Mouse (Mus musculus) CD8-positive naive resting alpha-beta T cell, adult 2 months (primary cell): ENCODE results near the gene Mt3.
"Not testable (repeated sequence)": the region's sequence is repeated elsewhere in the genome, so short reads cannot be mapped to it uniquely, and the experiment has no call there.

Experiments
- DNase-seq, 2 experiments: peaks; one replicate each; pipeline ENCODE4 v3.0.0; 2022; ENCODE audit warnings: low read depth in 2 of 2, low spot score in 2 of 2

Gene Mt3

DNA sequence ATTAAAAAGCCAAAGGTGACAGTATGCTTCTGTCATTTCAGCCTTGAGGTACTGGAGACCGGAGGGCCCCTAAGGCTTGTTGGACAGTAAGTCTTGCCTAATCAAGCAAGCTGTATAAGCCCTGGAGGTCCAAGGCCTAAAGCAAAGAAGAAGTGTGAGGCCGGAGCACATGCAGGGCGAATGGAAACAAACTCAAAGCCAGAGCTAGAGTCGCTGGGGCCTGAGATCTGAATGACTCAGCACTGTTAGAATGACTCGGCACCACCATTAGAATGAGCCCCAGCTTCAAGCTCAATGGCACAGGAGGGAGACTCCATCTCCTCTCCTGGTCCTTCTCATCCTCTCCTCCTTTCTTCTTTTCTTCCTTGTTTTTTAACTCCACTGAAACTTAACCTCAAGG lies 1.5 kb upstream of the Mt3 start:
- DNase-seq: no peak

DNA sequence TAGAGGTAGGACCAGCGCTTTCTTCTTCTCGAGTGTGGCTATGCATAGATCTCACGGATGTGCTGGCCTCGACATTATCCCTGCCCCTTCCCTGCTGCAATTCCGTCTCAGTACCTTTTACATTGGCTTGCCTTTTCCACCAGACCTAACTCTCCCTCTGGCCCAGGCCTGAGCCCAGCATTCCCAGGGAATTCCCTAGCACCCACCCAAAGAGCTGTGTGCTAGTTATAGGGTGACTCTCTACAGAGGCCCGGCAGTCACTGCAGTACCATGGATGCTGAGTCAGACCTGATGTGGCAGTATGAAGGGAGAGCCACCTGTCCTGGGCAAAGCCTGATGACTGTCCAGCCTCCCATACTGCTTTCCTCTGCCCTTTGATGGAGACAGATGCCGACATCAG lies 1.0 kb downstream of the Mt3 start:
- DNase-seq: no peak

DNA sequence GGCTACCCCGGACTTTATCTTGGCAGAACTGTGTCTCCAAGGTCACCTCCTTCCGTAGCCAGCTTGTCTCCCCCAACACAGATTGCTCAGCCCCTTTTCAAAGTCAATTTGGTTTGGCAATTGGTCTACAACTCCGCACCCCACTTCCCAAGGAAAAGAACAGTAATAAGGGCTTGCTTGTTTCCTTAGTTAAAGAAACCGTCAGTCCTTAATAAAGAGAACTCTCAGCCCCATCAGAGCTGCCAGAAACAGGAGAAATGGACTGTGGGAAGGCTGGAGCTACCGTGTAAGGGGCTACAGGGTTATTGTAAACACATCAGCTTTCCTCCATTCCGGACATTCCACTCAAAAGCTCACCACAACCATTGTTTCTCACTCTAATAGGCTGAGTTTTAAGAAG lies 2.1 kb downstream of the Mt3 start:
- no peak for DNase-seq

DNA sequence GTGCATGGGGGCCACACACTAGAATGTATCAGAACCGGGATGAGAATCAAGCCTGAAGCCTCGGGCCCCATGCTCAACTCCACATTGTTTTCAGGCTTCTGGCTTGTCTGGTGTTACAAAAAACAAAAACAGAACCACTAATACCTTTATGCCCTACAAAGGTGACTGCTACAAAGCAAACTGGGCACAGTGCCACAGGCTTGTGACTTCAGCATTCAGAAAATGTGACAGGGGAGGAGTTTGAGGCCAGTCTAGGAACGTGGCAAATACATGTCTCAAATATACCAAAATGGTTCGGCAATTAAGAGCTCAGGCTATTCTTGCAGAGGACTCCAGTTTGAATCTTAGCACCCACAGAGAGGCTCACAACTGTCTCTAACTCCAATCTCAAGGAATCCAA lies 3.7 kb downstream of the Mt3 start:
- no peak for DNase-seq

DNA sequence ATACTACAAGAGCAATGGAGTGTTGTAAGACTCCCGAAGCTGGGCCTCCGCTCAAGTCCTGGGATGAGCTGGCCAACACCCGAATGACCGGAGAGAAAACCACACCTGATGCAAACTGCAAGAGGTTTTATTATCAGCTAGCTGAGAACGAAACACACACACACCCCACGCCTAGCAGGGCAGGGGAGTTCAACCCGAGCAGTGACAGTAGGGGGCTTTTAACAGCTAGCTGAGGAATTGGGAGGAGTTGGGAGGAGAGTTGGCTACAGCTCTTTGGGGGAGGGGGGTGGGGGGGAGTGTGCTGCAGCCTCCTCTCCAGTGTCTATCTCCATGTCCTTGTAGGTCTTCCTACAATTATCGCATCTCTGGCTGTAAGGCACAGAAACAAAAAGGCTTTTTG lies 13.4 kb downstream of the Mt3 start:
- DNase-seq: not testable (repeated sequence)

GRCm38 (mm10) chr8:94167244-94167643 lies 14.8 kb downstream of the Mt3 start:
- DNase-seq: peak; percentile 82 to 86

GRCm38 (mm10) chr8:94169547-94169946 lies 17.1 kb downstream of the Mt3 start:
- no peak for DNase-seq

- DNase-seq: no peak
Measured at GRCm38 (mm10) chr8:94171321-94171755, 18.9 kb downstream of the Mt3 start.

GRCm38 (mm10) chr8:94172075-94172808 lies 19.8 kb downstream of the Mt3 start, which contains the start of gene Mt2:
Mt2 (plus strand) TSS chr8:94172664.
- DNase-seq: no peak

DNA sequence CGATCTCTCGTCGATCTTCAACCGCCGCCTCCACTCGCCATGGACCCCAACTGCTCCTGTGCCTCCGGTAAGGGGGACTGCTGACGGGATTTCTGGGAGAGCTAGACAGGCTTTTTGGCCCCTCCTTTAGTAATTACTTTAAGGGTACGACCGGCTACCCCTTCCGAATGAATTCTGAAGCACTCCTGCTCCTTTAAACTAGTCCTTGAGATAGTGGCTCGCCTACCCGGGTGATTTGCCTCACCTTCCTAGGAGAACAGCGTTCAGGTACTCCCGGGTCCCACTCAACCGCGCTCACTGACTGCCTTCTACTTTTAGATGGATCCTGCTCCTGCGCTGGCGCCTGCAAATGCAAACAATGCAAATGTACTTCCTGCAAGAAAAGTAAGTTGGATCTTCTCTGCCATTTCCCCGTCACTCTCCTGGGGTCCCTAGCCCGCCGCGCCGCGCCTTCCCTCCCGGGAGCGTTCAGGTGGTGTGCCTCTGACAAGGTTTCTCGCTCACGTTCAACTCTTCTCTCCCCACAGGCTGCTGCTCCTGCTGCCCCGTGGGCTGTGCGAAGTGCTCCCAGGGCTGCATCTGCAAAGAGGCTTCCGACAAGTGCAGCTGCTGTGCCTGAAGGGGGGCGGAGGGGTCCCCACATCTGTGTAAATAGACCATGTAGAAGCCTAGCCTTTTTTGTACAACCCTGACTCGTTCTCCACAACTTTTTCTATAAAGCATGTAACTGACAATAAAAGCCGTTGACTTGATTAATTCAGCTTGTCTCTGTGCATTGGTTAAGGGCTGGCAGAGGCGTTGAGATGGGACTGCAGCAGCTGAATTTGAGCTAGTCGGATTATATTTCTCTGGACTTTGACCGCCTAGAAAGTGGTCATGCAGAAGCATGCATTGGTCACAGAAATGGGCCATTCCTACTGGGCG lies 20.7 kb downstream of the Mt3 start:
- DNase-seq: no peak

DNA sequence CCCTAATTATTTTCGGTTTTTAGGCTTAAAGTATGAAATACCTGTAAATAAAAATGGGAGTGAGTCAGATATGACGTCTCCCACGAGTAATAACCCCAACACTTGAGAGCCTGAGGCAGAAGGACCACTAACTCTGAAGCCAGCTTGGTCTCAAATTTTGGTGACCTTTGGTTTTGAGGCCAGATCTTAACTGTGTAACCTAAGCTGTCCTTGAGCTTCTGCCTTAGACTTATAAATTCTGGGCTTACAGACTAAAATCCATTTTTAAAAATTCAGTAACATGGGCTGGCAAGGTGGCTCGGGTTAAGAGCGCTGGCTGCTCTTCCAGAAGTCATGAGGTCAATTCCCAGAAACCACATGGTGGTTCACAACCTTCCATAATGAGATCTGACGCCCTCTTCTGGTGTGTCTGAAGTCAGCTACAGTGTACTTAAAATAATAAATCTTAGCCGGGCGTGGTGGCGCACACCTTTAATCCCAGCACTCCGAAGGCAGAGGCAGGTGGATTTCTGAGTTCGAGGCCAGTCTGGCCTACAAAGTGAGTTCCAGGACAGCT lies 21.5 kb downstream of the Mt3 start:
- DNase-seq: no peak

DNA sequence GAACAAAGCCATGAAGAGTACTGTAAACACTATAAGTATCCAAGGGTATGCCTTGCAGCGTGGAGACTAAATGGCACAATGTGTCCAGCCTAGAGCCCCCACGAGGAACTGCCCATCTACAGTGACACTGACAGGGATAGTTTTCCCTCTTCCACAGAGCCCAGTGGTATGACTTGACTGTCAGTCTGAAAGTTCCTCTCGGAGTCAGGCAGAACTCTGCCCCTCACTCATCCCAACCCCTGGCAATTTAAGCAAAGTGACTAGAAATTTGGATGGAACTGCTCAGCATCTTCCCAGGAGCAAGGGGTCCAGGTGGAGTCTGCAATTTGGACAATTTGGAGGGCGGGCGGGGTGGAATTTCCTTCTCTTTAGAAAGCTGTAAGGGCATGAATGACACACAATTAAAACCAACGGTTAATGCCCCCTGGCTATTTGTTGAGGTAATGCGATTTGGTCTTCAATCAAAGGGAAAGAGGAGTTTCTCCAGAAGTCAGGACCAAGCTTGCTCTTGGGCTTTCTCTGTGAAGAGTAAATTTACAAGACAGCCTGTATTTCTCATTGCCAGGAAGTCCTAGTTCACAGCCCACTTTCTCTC lies 22.3 kb downstream of the Mt3 start:
- DNase-seq: no peak

DNA sequence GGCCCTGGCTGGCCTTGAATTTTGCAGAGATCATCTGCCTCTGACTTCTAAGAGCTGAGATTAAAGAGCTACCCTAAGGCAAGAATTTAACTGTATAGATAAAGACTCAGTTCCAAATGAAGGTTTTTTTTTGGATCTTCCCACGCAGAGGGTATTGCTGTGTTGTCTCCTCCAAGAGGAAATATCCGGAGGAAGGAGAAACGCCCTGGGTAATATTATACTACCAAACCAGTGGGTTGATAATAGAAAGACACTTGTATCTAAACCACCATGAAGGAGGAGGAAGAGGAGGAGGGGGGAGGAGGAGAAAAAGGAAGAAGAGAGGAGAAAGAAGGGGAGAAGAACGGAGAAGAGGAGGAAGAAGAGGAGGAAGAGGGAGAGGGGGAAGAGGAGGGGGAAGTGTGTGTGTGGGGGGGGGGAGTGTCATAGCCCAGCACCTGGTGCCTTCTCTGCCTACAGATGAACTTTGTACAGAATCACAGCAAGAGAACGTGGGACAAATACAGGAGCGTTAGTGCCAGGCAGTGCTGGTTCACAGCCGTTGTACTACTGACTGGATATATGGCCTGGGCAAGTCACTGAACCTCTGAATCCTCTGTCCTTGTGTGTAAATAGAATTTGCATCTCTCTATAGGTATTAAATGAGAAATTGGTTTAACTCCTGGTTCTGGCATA lies 25.4 kb downstream of the Mt3 start:
- DNase-seq: no peak

DNA sequence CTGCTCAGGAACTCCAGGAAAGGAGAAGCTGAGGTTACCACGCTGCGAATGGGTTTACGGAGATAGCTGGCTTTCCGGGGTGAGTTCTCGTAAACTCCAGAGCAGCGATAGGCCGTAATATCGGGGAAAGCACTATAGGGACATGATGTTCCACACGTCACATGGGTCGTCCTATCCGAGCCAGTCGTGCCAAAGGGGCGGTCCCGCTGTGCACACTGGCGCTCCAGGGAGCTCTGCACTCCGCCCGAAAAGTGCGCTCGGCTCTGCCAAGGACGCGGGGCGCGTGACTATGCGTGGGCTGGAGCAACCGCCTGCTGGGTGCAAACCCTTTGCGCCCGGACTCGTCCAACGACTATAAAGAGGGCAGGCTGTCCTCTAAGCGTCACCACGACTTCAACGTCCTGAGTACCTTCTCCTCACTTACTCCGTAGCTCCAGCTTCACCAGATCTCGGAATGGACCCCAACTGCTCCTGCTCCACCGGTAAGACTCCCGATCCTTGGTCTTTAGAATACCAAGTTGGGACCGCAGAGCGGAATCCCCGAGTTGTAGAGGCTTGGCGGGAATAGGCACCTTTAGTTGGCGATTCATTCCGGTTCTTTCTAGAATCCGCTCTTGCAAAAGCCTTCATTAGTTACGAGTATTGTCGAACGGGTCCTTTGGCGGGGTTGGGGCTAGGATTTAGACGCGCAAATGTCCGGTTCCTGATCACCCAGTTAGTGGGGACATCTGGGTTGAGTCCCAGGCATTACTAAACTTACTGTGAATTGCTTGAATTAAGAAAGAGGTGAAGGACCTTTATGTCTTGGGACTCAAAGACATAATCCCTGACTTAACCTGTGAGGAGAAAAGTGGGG lies 26.7 kb downstream of the Mt3 start, which contains the start of gene Mt1:
Gene Mt1, plus strand, starts transcription at position 226 of the 856 bp plus-strand sequence.
- DNase-seq: peak; percentile 17 to 28

- no peak for DNase-seq
Measured at GRCm38 (mm10) chr8:94179713-94180560, 27.5 kb downstream of the Mt3 start.

DNA sequence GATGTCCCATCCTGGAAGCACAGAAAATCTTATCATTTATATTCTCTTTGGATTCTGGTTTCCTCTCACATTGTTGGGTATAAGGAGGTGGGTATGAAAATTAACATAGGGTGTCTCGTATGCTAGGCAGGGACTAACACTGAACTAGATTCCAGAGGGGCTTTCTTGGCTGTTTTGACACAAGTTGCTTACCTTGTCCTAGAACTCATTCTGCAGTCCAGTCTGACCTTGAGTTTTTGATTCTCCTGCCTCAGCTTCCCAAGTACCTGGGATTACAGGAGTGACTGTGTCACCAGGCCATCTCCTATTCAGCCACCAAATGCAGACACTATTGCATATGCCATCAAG lies 28.1 kb downstream of the Mt3 start:
- no peak for DNase-seq

DNA sequence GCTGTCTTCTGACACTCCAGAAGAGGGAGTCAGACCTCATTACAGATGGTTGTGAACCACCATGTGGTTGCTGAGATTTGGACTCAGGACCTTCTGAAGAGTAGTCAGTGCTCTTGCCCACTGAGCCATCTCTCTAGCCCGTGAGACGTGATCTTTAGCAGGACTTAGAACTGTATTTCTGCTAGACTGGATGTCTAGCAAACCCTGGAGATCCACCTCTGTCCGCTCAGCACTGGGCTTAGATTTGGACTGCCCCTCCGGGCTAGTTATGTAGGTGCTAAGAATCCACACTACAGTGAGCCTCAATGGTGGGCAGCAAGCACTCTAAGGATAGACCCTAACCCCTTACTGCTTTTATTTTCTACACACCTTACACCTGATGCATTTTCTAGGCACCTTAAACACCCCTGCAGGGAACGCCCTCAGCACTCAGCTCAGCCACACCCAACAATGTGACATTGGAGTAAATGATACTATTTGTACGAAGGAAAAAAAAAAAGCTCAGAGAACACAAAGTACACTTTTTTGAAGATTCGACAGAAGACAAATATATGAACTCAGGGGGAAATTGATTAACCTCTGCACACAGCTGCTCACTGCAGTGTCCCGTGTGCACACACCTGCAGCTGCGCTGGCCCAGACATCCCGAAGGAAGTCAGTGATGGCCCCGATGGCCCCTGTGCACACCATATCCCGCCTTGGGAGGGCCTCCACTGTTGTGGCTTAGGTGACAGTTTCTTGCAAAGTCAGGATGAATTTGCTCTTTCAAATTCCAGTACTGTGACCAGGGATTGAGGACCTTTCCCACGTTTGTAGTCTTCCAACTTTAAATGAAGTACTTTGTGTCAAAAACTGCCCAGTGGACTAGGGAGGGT lies 29.9 kb downstream of the Mt3 start:
- no peak for DNase-seq

- peak; percentile 50 to 62 for DNase-seq
Measured at GRCm38 (mm10) chr8:94183117-94183516, 30.7 kb downstream of the Mt3 start.
